ENCODE assay signal across 9 mouse cellular contexts in genomic region chr4:44577293-44577692, GRCm38 (mm10).
DNase-seq lines count a peak whose midpoint lies in the region; ATAC-seq and TF ChIP-seq lines count a peak whose summit lies in the region.
"Had no signal": no experiment of that assay in that cellular context is flagged by ENCODE, and none has a peak within 500 bp of the region (broad histone marks: within the 10 kb centered on the region; RNA-seq: fewer than 3 reads in every experiment).

No protein-coding gene starts in this region.

- H3K4me2 ChIP-seq in intestine, postnatal 0 days (replicated peaks; ENCODE audit: low read depth): no peak overlapping the region
- no peak overlapping the region for H3K4me2 ChIP-seq in intestine, embryonic 15.5 days (replicated peaks)
- H3K4me2 ChIP-seq: limb, embryonic 15.5 days had no signal

- H3K36me3 ChIP-seq in intestine, postnatal 0 days (ENCODE audit: control insufficient read depth, insufficient read depth): no peaks in the 10 kb centered on the region
- H3K36me3 ChIP-seq in intestine, embryonic 15.5 days: no peaks in the 10 kb centered on the region
- H3K36me3 ChIP-seq: limb, embryonic 15.5 days had no signal

- no peaks in the 10 kb centered on the region for H3K4me1 ChIP-seq in intestine, postnatal 0 days (replicated peaks; ENCODE audit: control insufficient read depth, insufficient read depth, low read length)
- no peaks in the 10 kb centered on the region for H3K4me1 ChIP-seq in intestine, embryonic 15.5 days (replicated peaks)
- H3K4me1 ChIP-seq: limb, embryonic 15.5 days had no signal

- no peaks in the 10 kb centered on the region for H3K27me3 ChIP-seq in intestine, postnatal 0 days (replicated peaks; ENCODE audit: control insufficient read depth, insufficient read depth, low read length)
- no peaks in the 10 kb centered on the region for H3K27me3 ChIP-seq in intestine, embryonic 15.5 days (replicated peaks)

- WGBS in intestine, postnatal 0 days: 46% methylated on average over 5 of the region's 5 CpGs
- WGBS in intestine, embryonic 15.5 days: 55% methylated on average over 5 of the region's 5 CpGs

- no peaks in the 10 kb centered on the region for H3K9me3 ChIP-seq in intestine, postnatal 0 days (ENCODE audit: control insufficient read depth)
- H3K9me3 ChIP-seq in intestine, embryonic 15.5 days: no peaks in the 10 kb centered on the region
- H3K9me3 ChIP-seq: limb, embryonic 15.5 days had no signal

- TF ChIP-seq CTCF in intestine, postnatal 0 days (IDR thresholded peaks at IDR 0.05; ENCODE audit: low read depth): peak; percentile 75

- DNase-seq in CD4-positive helper T cell, adult 2 months (ENCODE audit: low read depth, low spot score): peak; percentile 18
- DNase-seq in R1 (ENCODE audit: low read depth, low spot score): peak; percentile 53
- peak; percentile 74 for DNase-seq in embryo, embryonic 10.5 days (ENCODE audit: low spot score)
- DNase-seq in layer of hippocampus, postnatal 36 days: peak; percentile 22 to 33
- peak; percentile 26 for DNase-seq in right cerebral cortex, adult 18-20 months
- DNase-seq in urinary bladder, postnatal 4 days (ENCODE audit: low spot score in 2 of 2): no peak

- ATAC-seq in intestine, postnatal 0 days: no peak
- no peak for ATAC-seq in intestine, embryonic 15.5 days

- no peak overlapping the region for H3K9ac ChIP-seq in intestine, postnatal 0 days (ENCODE audit: low read depth, low read length)
- no peak overlapping the region for H3K9ac ChIP-seq in intestine, embryonic 15.5 days
- H3K9ac ChIP-seq: limb, embryonic 15.5 days had no signal

- H3K4me3 ChIP-seq in intestine, postnatal 0 days (ENCODE audit: low read depth, low read length): no peak overlapping the region
- H3K4me3 ChIP-seq in intestine, embryonic 15.5 days (replicated peaks): no peak overlapping the region
- H3K4me3 ChIP-seq: limb, embryonic 15.5 days had no signal

- no peak overlapping the region for H3K27ac ChIP-seq in intestine, postnatal 0 days (ENCODE audit: low read depth, low read length)
- no peak overlapping the region for H3K27ac ChIP-seq in intestine, embryonic 15.5 days
- H3K27ac ChIP-seq: limb, embryonic 15.5 days had no signal

Comparison
In these comparisons a context has a peak if more than half of its experiments do, and no peak if none do; other contexts are left out.
1. DNase-seq: peak in CD4-positive helper T cell, adult 2 months (single experiment), R1 (single experiment), embryo, embryonic 10.5 days (single experiment), layer of hippocampus, postnatal 36 days (2 of 2) and right cerebral cortex, adult 18-20 months (single experiment); none in urinary bladder, postnatal 4 days (0 of 2).